Mouse (Mus musculus): ENCODE data around the gene Gm3880.

DNA sequence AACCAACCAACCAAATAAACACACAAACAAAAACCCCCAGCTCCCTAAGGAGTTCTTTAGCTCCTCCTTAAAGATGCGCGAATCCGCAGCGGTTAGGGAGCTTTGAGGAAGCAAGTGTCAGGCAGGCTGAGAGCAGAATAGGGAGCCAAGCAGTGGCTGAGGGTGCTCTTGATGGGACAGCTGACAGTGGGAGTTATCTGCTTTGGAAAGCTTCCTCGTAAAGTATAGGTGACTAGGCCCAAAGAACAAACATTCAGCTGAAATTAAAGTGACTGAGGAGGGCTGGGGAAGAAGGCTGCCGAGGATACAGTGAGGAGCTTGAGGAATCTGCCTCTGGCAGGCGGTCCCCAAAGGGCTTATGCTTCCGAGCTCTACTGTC is 42.2 kb downstream of the Gm3880 start:
- no peak for TF ChIP-seq CTCF (IDR thresholded peaks at IDR 0.05; ENCODE audit: low read depth, low read length)
- TF ChIP-seq TAL1 (conservative IDR thresholded peaks at IDR 0.05; ENCODE audit: low read depth, low read length) = no peak
- no peak for TF ChIP-seq POLR2AphosphoS5 (IDR thresholded peaks at IDR 0.05; ENCODE audit: insufficient replicate concordance, low read depth, low read length)
- TF ChIP-seq GATA1 (IDR thresholded peaks at IDR 0.05; ENCODE audit: borderline replicate concordance, low read length) = no peak
- no peak for TF ChIP-seq GATA2 (IDR thresholded peaks at IDR 0.05; ENCODE audit: borderline replicate concordance, low read depth, low read length)

All from G1E (cell line).